Mouse (Mus musculus) ES-CJ7 (cell line): ENCODE data around the gene Prepl.

ENCODE experiments used
- DNase-seq: peaks from one replicate; pipeline ENCODE4 v3.0.0; 2011; ENCODE audit warnings: low read depth, low spot score

Prepl gene

GRCm38 (mm10) chr17:85023247-85024167 is 66.5 kb downstream of the Prepl start:
- peak; percentile 90 for DNase-seq

- DNase-seq, result no peak
These were observed 69.7 kb downstream of the Prepl start for GRCm38 (mm10) chr17:85020343-85020742.

- no peak for DNase-seq
These were observed 71.2 kb downstream of the Prepl start for GRCm38 (mm10) chr17:85018794-85019193.

GRCm38 (mm10) chr17:85018344-85018743 is 71.7 kb downstream of the Prepl start:
- no peak for DNase-seq

- no peak for DNase-seq
These were observed 75.4 kb downstream of the Prepl start for GRCm38 (mm10) chr17:85014632-85015031.

GRCm38 (mm10) chr17:85013485-85013884 is 76.6 kb downstream of the Prepl start:
- DNase-seq, result no peak
